Mouse (Mus musculus) neural tube, embryonic 14.5 days (tissue): ENCODE measurements around the gene Acap1. TPM values are rescaled to one million over a fixed set of nuclear protein-coding genes. Genes with fewer than 3 reads are reported as not detected.
A peak's percentile ranks its signal among the peaks of the same experiment; 100 is the strongest.

Experiments
- ATAC-seq: fragments of 200-750 bp; cut with Nextera tagmentation; 2 replicates; pipeline ENCODE4 v1.8.0; 2017; ENCODE audit warnings: low read depth, mild to moderate bottlenecking, moderate TSS enrichment, moderate library complexity
- H3K27ac ChIP-seq: fragments of 300-500 bp; sonication (generic); 2 replicates; pipeline ENCODE4 v1.5.1; 2014; ENCODE audit warnings: low read depth, mild to moderate bottlenecking, control low read depth, low read length, moderate library complexity, mixed read lengths
- H3K27me3 ChIP-seq: fragments of 300-500 bp; sonication (generic); 2 replicates; pipeline ENCODE4 v1.6.1; 2014; ENCODE audit warnings: low read length; ENCODE audit not compliant: control insufficient read depth, insufficient read depth
- H3K36me3 ChIP-seq: fragments of 300-500 bp; sonication (generic); 2 replicates; pipeline ENCODE4 v1.6.1; 2014; ENCODE audit warnings: low read length, mixed read lengths; ENCODE audit not compliant: control insufficient read depth, insufficient read depth
- H3K4me1 ChIP-seq: fragments of 300-500 bp; sonication (generic); 2 replicates; pipeline ENCODE4 v1.6.1; 2014; ENCODE audit warnings: low read length; ENCODE audit not compliant: control insufficient read depth, insufficient read depth
- H3K4me2 ChIP-seq: fragments of 300-500 bp; sonication (generic); 2 replicates; pipeline ENCODE4 v1.6.1; 2014; ENCODE audit warnings: mild to moderate bottlenecking, low read depth, low read length, control low read depth
- H3K4me3 ChIP-seq: fragments of 300-500 bp; sonication (generic); 2 replicates; pipeline ENCODE4 v1.5.1; 2014; ENCODE audit warnings: low read depth, low read length, control low read depth, mixed read lengths
- H3K9ac ChIP-seq: fragments of 300-500 bp; sonication (generic); replicated peaks from 2 replicates; pipeline ENCODE4 v1.6.1; 2014; ENCODE audit warnings: low read depth, mild to moderate bottlenecking, control low read depth, low read length, mixed read lengths
- H3K9me3 ChIP-seq: fragments of 300-500 bp; sonication (generic); 2 replicates; pipeline ENCODE4 v1.6.1; 2016; ENCODE audit warnings: low read length; ENCODE audit not compliant: control insufficient read depth
- WGBS: fragments of 180-500 bp; shearing (Covaris S2); extraction: QIAGEN DNeasy Blood & Tissue Kit; methylation state at CpG from one replicate; pipeline ENCODE4 v1.1.7; 2014; 5-methylcytosine and 5-hydroxymethylcytosine counted together
- polyA plus RNA-seq: library from polyadenylated mRNA; unstranded; fragments of >200 nt; fragmentation: Nextera tagmentation; extraction: Ambion mirVana; gene quantifications from 2 replicates; pipeline ENCODE4 v1.2.1, GENCODE M21; 2014

Gene Acap1
- polyA plus RNA-seq, 1 experiment from 2014 or later: 0.17 TPM

DNA sequence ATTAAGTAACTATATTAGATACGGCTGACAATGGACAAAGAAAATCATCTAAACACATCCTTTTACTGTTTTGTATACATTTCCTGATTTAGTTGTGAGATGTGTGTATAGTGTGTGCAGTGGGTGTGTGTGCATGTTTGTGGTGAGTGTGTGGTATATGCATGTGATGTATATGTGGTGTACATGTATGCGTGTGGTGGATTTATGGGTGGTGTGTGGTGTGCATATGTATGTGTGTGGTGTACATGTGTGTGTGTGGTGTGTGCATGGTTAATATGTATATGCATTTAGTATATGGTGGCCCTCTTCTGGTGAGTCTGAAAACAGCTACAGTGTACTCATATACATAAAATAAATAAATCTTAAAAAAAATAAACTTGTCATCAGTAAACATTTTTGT is 32.2 kb upstream of the Acap1 start:
- ATAC-seq: no peak
- Histone ChIP-seq H3K36me3 (no peaks in the 10 kb centered on the region), H3K27ac (no peak overlapping the region)

DNA sequence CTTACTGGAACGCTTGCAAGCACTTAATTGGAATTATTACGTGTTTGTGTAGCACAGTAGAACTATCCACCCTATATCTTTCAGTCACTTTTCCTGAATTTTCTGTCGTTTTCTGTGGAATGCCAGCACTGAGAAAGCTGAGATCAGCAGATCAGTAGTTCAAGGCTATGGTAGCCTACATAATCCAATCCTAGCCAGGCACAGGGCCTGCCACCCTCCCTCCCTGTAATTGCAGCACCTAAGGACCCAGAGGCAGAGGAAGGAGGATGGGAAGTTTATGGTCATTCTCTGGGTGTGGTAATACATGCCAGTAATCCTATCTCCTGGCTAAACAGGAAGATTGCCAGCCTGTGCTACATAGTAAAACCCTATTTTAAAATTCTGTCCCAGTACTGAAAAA is 27.5 kb upstream of the Acap1 start:
- Histone ChIP-seq H3K27me3 (no peaks in the 10 kb centered on the region), H3K4me3 (0 out of 2 replicates have a peak overlapping the region, but pooled peaks have one; percentile 34), H3K4me1 (peaks cover 17% of the 10 kb centered on the region), H3K9me3 (no peaks in the 10 kb centered on the region), H3K9ac (no peak overlapping the region), H3K27ac (peak overlapping the region; percentile 73), H3K4me2 (peak overlapping the region; percentile 71), H3K36me3 (peaks cover 10% of the 10 kb centered on the region; the same call in 1 of the 2 replicates)
- ATAC-seq: no peak
- WGBS: 72% methylated on average over 3 of the region's 3 CpGs

More for the DNA sequence above, 32.2 kb upstream of the Acap1 start:
- H3K4me1 ChIP-seq: peaks cover under 1% of the 10 kb centered on the region; the same call in 1 of the 2 replicates
- no peaks in the 10 kb centered on the region for H3K27me3 ChIP-seq
- H3K4me2 ChIP-seq: no peak overlapping the region
- no peak overlapping the region for H3K4me3 ChIP-seq
- no peak overlapping the region for H3K9ac ChIP-seq
- no peaks in the 10 kb centered on the region for H3K9me3 ChIP-seq
- 92% methylated on average over 2 of the region's 2 CpGs for WGBS

DNA sequence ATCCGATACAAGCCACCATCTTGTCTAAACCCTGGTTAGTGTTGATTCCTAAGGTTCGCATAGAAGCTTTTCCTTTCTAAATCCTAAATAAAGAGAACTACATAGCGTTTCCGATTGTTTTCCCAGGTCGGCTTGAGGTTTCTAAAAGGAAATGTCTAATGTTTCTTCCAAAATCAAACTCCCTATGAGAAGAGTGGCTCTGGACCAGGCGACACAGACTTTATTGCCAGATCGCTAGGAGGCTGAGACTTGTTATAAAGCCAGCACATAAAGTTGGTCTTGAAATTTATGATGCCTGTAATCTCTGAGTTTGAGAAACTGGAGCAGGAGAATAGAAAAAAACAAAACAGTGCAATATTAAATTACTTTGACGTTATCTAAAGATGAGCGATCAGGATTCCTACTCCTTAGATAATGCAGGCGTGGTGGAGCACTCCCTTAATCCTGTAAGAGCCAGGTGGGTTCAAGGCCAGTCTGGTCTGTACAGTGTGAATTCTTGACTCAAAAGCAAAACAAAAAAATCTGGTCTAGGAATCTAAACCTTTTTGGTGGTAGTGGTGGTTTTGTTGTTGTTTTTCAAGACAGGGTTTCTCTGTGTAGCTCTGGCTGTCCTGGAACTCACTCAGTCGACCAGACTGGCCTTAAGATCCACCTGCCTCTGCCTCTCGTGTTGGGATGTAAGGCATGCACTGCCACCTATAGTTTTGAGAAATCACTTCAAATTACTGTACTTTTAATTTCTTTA is 26.8 kb upstream of the Acap1 start:
- peak overlapping the region; percentile 71 for H3K4me2 ChIP-seq
- no peaks in the 10 kb centered on the region for H3K9me3 ChIP-seq
- ATAC-seq: no peak
- 2% methylated on average over 12 of the region's 12 CpGs for WGBS
- peak overlapping the region; percentile 34 for H3K4me3 ChIP-seq
- peak overlapping the region; percentile 73 for H3K27ac ChIP-seq
- H3K9ac ChIP-seq: peak overlapping the region; percentile 26
- H3K27me3 ChIP-seq: no peaks in the 10 kb centered on the region
- peaks cover 17% of the 10 kb centered on the region for H3K4me1 ChIP-seq
- peaks cover 16% of the 10 kb centered on the region; the same call in 1 of the 2 replicates for H3K36me3 ChIP-seq

DNA sequence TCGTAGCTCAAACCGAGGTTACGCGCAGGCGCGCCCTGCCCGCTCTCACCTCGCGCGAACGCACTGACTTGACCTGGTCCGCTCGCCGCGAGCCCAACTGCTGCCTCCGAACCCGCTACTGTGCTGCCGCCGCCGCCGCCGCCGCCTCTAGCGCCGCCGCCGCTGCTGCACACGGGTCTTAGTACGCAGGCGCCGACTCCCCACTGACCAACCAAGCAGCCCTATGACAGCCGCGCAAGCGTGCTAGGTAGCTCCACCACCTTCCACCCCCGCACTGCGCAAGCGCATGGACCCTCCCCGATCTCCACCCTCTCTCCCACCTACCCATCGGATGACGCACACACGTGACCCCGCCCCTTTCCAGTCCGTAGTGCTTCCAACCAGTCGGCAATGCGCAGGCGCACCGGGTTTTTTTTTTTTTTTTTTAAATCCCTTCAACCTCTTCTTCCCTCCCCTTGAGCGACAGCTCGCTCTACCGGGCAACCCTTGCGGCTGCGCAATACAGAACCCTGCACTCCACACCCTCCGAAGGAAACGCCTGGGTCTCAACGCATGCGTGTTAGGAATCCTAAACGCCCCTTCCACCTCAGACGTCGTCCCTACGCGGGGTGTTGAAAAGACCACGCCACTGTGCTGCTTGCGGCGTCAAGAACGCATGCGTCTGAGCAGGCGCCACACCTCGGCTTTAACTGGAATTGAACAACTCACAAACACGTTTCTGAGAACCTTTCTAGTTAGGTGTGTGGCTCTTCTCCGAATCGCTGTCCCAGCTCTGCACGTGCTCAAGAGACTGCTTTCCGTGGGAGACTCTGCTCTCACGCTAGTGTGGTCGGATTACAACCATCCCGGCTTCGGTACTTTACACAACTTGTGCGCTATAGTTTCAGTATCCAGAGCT is 26.0 kb upstream of the Acap1 start, which contains the start of gene Eif5a:
TSS of gene Eif5a (minus strand) at position 845 of the 898 bp plus-strand sequence.
- H3K27ac ChIP-seq: peak within 1 kb of the TSS; percentile 90
- H3K36me3 ChIP-seq: peaks cover 16% of the 10 kb centered on the region
- H3K9me3 ChIP-seq: no peaks in the 10 kb centered on the region
- H3K4me2 ChIP-seq: peak within 1 kb of the TSS; percentile 92
- ATAC-seq: peak; percentile 96
- H3K9ac ChIP-seq: peak within 1 kb of the TSS; percentile 87
- under 1% methylated on average over 71 of the region's 78 CpGs for WGBS
- H3K4me1 ChIP-seq: peaks cover 17% of the 10 kb centered on the region
- no peaks in the 10 kb centered on the region for H3K27me3 ChIP-seq
- H3K4me3 ChIP-seq: peak within 1 kb of the TSS; percentile 92

DNA sequence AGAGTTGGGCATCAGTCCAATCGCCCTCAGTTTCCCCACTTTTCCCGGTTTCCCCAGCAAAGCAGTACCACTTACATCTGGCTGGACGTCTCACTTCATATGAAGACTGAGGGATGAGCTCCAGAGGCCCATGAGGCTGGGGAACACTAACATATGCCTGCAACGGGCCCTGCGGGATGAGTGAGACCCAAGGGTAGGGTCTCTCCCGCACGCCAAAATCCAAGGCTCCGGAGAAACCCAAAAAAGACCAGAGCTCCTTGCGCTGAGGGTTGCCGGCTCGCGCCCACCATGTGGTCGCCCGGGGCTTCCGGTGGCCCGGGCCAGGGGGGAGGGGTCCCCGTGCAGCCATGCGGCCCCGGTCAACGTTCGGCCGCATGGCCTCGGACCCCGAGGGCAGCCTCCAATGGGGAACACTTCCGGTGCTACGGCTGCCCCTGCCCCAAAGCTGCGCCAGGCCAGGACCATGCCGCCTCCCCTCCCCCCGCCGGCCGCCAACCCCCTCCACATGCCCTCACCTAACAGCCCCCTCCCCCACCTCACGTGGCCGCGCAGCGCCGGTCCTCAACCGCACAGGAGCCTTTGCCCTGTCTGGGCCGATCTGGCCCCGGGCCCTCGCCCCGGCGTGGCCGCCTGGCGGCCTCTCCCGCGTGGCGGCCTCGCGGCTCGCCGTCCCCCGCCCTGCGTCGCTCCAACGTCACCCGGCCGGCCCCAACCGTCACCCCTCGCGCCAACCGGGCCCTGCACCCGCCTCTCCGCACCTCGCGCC is 25.1 kb upstream of the Acap1 start:
- Histone ChIP-seq H3K36me3 (peaks cover 25% of the 10 kb centered on the region), H3K9me3 (no peaks in the 10 kb centered on the region), H3K27me3 (no peaks in the 10 kb centered on the region), H3K4me3 (peak overlapping the region; percentile 92), H3K27ac (peak overlapping the region; percentile 90), H3K4me2 (peak overlapping the region; percentile 92), H3K9ac (peak overlapping the region; percentile 87), H3K4me1 (peaks cover 21% of the 10 kb centered on the region)
- 0% methylated on average over 38 of the region's 65 CpGs for WGBS
- ATAC-seq: peak; percentile 26

DNA sequence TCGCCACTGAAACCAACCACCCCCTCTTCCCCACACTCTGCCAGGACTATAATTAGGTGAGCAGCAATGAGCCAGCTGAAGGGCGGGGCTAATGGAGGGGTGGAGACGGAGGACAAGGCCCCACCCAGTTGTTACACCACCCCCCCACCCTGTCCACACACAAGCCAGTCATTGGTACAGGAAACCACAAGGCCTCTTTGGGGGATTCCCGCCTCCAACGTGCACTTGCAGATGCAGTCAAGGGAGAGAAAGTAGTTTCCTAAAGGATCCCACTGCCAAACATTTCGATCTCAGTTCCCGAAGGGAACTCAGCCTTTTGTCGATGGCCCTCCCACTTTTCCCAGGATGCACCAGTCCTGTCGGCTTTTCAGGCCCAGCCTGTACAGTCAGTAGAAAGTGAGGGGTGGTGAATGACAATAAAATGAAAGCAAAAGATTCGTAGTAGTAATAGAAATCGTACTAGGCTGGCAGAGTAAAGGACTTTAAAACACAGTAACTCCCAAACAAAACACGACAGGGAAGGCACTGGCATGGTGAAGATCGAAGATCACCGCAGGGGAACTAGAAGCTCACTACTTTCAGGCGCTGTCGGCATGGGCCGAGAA is 24.4 kb upstream of the Acap1 start:
- H3K36me3 ChIP-seq: peaks cover 29% of the 10 kb centered on the region
- peak overlapping the region; percentile 87 for H3K9ac ChIP-seq
- peak overlapping the region; percentile 90; the same call in 1 of the 2 replicates for H3K27ac ChIP-seq
- peak overlapping the region; percentile 92 for H3K4me3 ChIP-seq
- H3K4me2 ChIP-seq: peak overlapping the region; percentile 92
- H3K27me3 ChIP-seq: no peaks in the 10 kb centered on the region
- ATAC-seq: no peak
- H3K9me3 ChIP-seq: no peaks in the 10 kb centered on the region
- 1% methylated on average over 17 of the region's 17 CpGs for WGBS
- peaks cover 25% of the 10 kb centered on the region for H3K4me1 ChIP-seq

DNA sequence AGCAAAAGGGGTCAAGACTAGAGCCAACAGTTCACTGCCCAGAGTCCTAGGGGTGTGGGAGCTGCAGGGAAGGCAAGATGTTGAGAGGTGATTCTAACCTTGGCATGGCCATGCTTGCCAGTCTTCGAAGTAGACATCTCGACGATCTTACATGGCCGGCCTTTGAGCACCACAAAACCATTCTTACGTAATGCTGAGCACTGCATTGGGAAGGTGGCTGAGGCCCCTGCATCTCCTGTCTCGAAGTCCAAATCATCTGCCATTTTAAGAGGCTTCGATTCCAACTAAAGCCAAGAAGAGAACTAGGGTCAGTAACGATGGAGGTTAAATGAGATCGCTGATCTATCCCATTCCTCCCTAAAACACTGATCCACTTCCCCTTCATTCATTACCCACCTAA is 23.7 kb upstream of the Acap1 start:
- Histone ChIP-seq H3K36me3 (peaks cover 29% of the 10 kb centered on the region), H3K27ac (no peak overlapping the region), H3K9me3 (no peaks in the 10 kb centered on the region), H3K4me2 (peak overlapping the region; percentile 92), H3K27me3 (no peaks in the 10 kb centered on the region), H3K9ac (no peak overlapping the region), H3K4me1 (peaks cover 26% of the 10 kb centered on the region), H3K4me3 (peak overlapping the region; percentile 92)
- WGBS: 87% methylated on average over 9 of the region's 9 CpGs
- no peak for ATAC-seq

DNA sequence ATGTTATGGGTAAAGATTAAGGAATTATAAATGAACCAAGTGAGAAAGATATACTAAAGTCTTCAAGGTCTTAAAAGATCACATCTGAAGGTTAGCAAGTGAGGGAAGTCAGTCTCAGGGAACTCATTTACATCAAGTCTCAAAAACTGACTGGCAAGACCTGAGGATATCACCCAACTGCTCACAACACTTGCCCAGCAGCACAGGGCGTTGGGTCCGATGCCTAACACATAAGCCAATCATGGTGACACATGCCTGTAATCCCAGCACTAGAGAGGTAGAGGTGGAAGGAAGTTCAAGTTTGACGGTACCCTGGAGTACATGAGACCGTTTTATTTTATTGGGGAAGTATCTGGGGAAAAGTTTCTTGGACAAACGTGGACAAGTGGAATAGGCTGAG is 22.8 kb upstream of the Acap1 start:
- no peak overlapping the region for H3K27ac ChIP-seq
- H3K27me3 ChIP-seq: no peaks in the 10 kb centered on the region
- no peak overlapping the region for H3K4me3 ChIP-seq
- no peaks in the 10 kb centered on the region for H3K9me3 ChIP-seq
- 89% methylated on average over 5 of the region's 5 CpGs for WGBS
- H3K4me2 ChIP-seq: no peak overlapping the region
- no peak overlapping the region for H3K9ac ChIP-seq
- peaks cover 31% of the 10 kb centered on the region for H3K36me3 ChIP-seq
- H3K4me1 ChIP-seq: peaks cover 29% of the 10 kb centered on the region
- no peak for ATAC-seq
